Mouse (Mus musculus): ENCODE measurements around the gene Rad9b.

Gene Rad9b

GRCm38 (mm10) chr5:122312942-122313684 lies 40.9 kb downstream of the Rad9b start:
- in situ Hi-C loops (cut with MboI): no loop called here

GRCm38 (mm10) chr5:122312346-122312745 lies 41.7 kb downstream of the Rad9b start:
- in situ Hi-C loops (cut with MboI): no loop called here

- in situ Hi-C loops (cut with MboI): no loop called here
These were observed 42.3 kb downstream of the Rad9b start for GRCm38 (mm10) chr5:122311692-122312091.

GRCm38 (mm10) chr5:122310699-122311098 lies 43.3 kb downstream of the Rad9b start:
- in situ Hi-C loops (cut with MboI): no loop called here

GRCm38 (mm10) chr5:122306536-122306935 lies 47.5 kb downstream of the Rad9b start:
- in situ Hi-C loops (cut with MboI): no loop called here

GRCm38 (mm10) chr5:122305472-122305871 lies 48.6 kb downstream of the Rad9b start:
- in situ Hi-C loops (cut with MboI): no loop called here

- in situ Hi-C loops (cut with MboI): no loop called here
These were observed 49.5 kb downstream of the Rad9b start for GRCm38 (mm10) chr5:122304541-122304940.

GRCm38 (mm10) chr5:122303937-122304336 lies 50.1 kb downstream of the Rad9b start:
- in situ Hi-C loops (cut with MboI): no loop called here

GRCm38 (mm10) chr5:122302810-122303745 lies 51.0 kb downstream of the Rad9b start:
- in situ Hi-C loops (cut with MboI): no loop called here

GRCm38 (mm10) chr5:122300071-122300518 lies 53.9 kb downstream of the Rad9b start:
- in situ Hi-C loops (cut with MboI): no loop called here

GRCm38 (mm10) chr5:122295113-122295935 lies 58.7 kb downstream of the Rad9b start:
- in situ Hi-C loops (cut with MboI): no loop called here

- in situ Hi-C loops (cut with MboI): no loop called here
These were observed 59.8 kb downstream of the Rad9b start for GRCm38 (mm10) chr5:122294219-122294735.

GRCm38 (mm10) chr5:122293131-122293530 lies 60.9 kb downstream of the Rad9b start:
- in situ Hi-C loops (cut with MboI): no loop called here

GRCm38 (mm10) chr5:122291553-122292339 lies 62.3 kb downstream of the Rad9b start:
- in situ Hi-C loops (cut with MboI): no loop called here

GRCm38 (mm10) chr5:122291149-122291548 lies 62.9 kb downstream of the Rad9b start:
- in situ Hi-C loops (cut with MboI): no loop called here

- in situ Hi-C loops (cut with MboI): no loop called here
These were observed 65.8 kb downstream of the Rad9b start for GRCm38 (mm10) chr5:122288147-122288811.

GRCm38 (mm10) chr5:122287026-122287425 lies 67.0 kb downstream of the Rad9b start:
- in situ Hi-C loops (cut with MboI): no loop called here

GRCm38 (mm10) chr5:122286191-122286590 lies 67.8 kb downstream of the Rad9b start:
- in situ Hi-C loops (cut with MboI): no loop called here

GRCm38 (mm10) chr5:122285767-122286150 lies 68.3 kb downstream of the Rad9b start:
- in situ Hi-C loops (cut with MboI): no loop called here

GRCm38 (mm10) chr5:122285029-122285766 lies 68.8 kb downstream of the Rad9b start:
- in situ Hi-C loops (cut with MboI): no loop called here
